Comparison of ENCODE assay signal across 13 mouse cellular contexts in genomic region chr10:76034001-76034600, GRCm38 (mm10). TPM values are rescaled to one million over a fixed set of nuclear protein-coding genes. Genes with fewer than 3 reads are reported as not detected.
DNase-seq lines count a peak whose midpoint lies in the region; ATAC-seq and TF ChIP-seq lines count a peak whose summit lies in the region.
"Had no signal": no experiment of that assay in that cellular context is flagged by ENCODE, and none has a peak within 500 bp of the region (broad histone marks: within the 10 kb centered on the region; RNA-seq: fewer than 3 reads in every experiment).

No protein-coding gene starts in this region.

- intact Hi-C loops in left cerebral cortex, postnatal 25 days (cut with DNase I), result no loop called here

- no peak overlapping the region for H3K27ac ChIP-seq in forebrain, embryonic 13.5 days
- no peak overlapping the region for H3K27ac ChIP-seq in forebrain, embryonic 15.5 days (replicated peaks)
- H3K27ac ChIP-seq in lung, embryonic 15.5 days, result no peak overlapping the region
- no peak overlapping the region for H3K27ac ChIP-seq in MEL (ENCODE audit: control insufficient read depth, low read depth, low read length)
- no peak overlapping the region for H3K27ac ChIP-seq in liver, embryonic 14.5 days
- H3K27ac ChIP-seq: hindbrain, postnatal 0 days had no signal

- no peak for DNase-seq in lung, postnatal 25 days (ENCODE audit: low spot score)
- DNase-seq in MEL (ENCODE audit: low read depth, low spot score), result peak; percentile 24
- no peak for DNase-seq in liver, embryonic 14.5 days (ENCODE audit: low read depth in 3 of 3, low spot score in 3 of 3)
- DNase-seq in left cerebral cortex, postnatal 25 days (ENCODE audit: low spot score in 2 of 2), result no peak
- no peak for DNase-seq in cerebellum, adult 9-10 months
- DNase-seq: adrenal gland, adult 8-10 months; B cell, adult 2 months; right cerebral cortex, adult 18-20 months had no signal

- TF ChIP-seq CTCF in MEL (IDR thresholded peaks at IDR 0.05 in 2 of 3, conservative IDR thresholded peaks at IDR 0.05 in 1 of 3; ENCODE audit: control insufficient read depth in 1 of 3, insufficient read depth in 1 of 3, low read depth in 2 of 3, low read length in 3 of 3, poor library complexity in 1 of 3, severe bottlenecking in 1 of 3), result no peak
- TF ChIP-seq CTCF in liver, embryonic 14.5 days (IDR thresholded peaks at IDR 0.05; ENCODE audit: low read depth), result no peak

- H3K4me2 ChIP-seq in forebrain, embryonic 13.5 days, result peak overlapping the region; percentile 78; the same call in 1 of the 2 replicates
- no peak overlapping the region; the same call in 1 of the 2 replicates for H3K4me2 ChIP-seq in forebrain, embryonic 15.5 days (replicated peaks)
- H3K4me2 ChIP-seq in lung, embryonic 15.5 days, result peak overlapping the region; percentile 67
- H3K4me2 ChIP-seq in liver, embryonic 14.5 days (ENCODE audit: low read depth), result peak overlapping the region; percentile 94

- peaks cover 33% of the 10 kb centered on the region for H3K79me2 ChIP-seq in MEL (ENCODE audit: control insufficient read depth, insufficient read depth, low read length, poor library complexity)

- no peaks in the 10 kb centered on the region for H3K27me3 ChIP-seq in forebrain, embryonic 13.5 days
- H3K27me3 ChIP-seq in forebrain, embryonic 15.5 days, result no peaks in the 10 kb centered on the region
- H3K27me3 ChIP-seq in lung, embryonic 15.5 days, result no peaks in the 10 kb centered on the region
- H3K27me3 ChIP-seq in MEL (ENCODE audit: control insufficient read depth in 1 of 2, insufficient read depth in 2 of 2, low read length in 2 of 2), result no peaks in the 10 kb centered on the region
- no peaks in the 10 kb centered on the region for H3K27me3 ChIP-seq in liver, embryonic 14.5 days (ENCODE audit: control insufficient read depth, insufficient read depth, low read length)

- H3K9me3 ChIP-seq in forebrain, embryonic 13.5 days (replicated peaks), result no peaks in the 10 kb centered on the region
- H3K9me3 ChIP-seq in forebrain, embryonic 15.5 days, result no peaks in the 10 kb centered on the region
- H3K9me3 ChIP-seq in lung, embryonic 15.5 days, result no peaks in the 10 kb centered on the region
- H3K9me3 ChIP-seq in MEL (replicated peaks; ENCODE audit: insufficient read depth, low read length), result no peaks in the 10 kb centered on the region
- no peaks in the 10 kb centered on the region for H3K9me3 ChIP-seq in liver, embryonic 14.5 days (ENCODE audit: control insufficient read depth, low read length)

- no peak for ATAC-seq in forebrain, embryonic 13.5 days
- ATAC-seq in forebrain, embryonic 15.5 days (replicated peaks), result no peak
- ATAC-seq in lung, embryonic 15.5 days (ENCODE audit: borderline replicate concordance, extremely low read depth, low FRiP score, low TSS enrichment), result no peak
- ATAC-seq in liver, embryonic 14.5 days (ENCODE audit: insufficient read depth), result no peak
- ATAC-seq: hindbrain, postnatal 0 days; lung, postnatal 0 days had no signal

- H3K4me3 ChIP-seq in forebrain, embryonic 13.5 days, result no peak overlapping the region
- no peak overlapping the region for H3K4me3 ChIP-seq in forebrain, embryonic 15.5 days
- peak overlapping the region; percentile 68; the same call in 1 of the 2 replicates for H3K4me3 ChIP-seq in lung, embryonic 15.5 days
- H3K4me3 ChIP-seq in MEL (ENCODE audit: control insufficient read depth in 1 of 2, insufficient read depth in 1 of 2, low read depth in 2 of 2, low read length in 2 of 2), result no peak overlapping the region
- peak overlapping the region in 1 of 2 experiments; percentile 18; a peak in 1 of 4 replicates for H3K4me3 ChIP-seq in liver, embryonic 14.5 days (ENCODE audit: insufficient read depth in 1 of 2, low read depth in 2 of 2, low read length in 2 of 2)

- no peak for TF ChIP-seq POLR2A in MEL (IDR thresholded peaks at IDR 0.05; ENCODE audit: control insufficient read depth in 1 of 2, insufficient read depth in 1 of 2, low read depth in 1 of 2, low read length in 2 of 2, poor library complexity in 1 of 2)

- TF ChIP-seq RAD21 in MEL (IDR thresholded peaks at IDR 0.05; ENCODE audit: low read depth, low read length), result no peak

- 94% methylated on average over 8 of the region's 8 CpGs for WGBS in forebrain, embryonic 13.5 days
- 96% methylated on average over 8 of the region's 8 CpGs for WGBS in forebrain, embryonic 15.5 days
- WGBS in lung, embryonic 15.5 days, result 87% methylated on average over 8 of the region's 8 CpGs
- WGBS in liver, embryonic 14.5 days (ENCODE audit: insufficient replicate concordance), result 71% methylated on average over 8 of the region's 8 CpGs

- peaks cover 32% of the 10 kb centered on the region for H3K36me3 ChIP-seq in forebrain, embryonic 13.5 days (ENCODE audit: poor library complexity, severe bottlenecking)
- H3K36me3 ChIP-seq in forebrain, embryonic 15.5 days, result peaks cover 26% of the 10 kb centered on the region
- peaks cover 25% of the 10 kb centered on the region for H3K36me3 ChIP-seq in lung, embryonic 15.5 days
- H3K36me3 ChIP-seq in MEL (ENCODE audit: control insufficient read depth in 1 of 2, insufficient read depth in 2 of 2, low read length in 2 of 2), result peaks cover 9 to 22% of the 10 kb centered on the region in 2 experiments
- peaks cover 17% of the 10 kb centered on the region for H3K36me3 ChIP-seq in liver, embryonic 14.5 days (replicated peaks; ENCODE audit: control insufficient read depth, insufficient read depth, low read depth)

- no peak overlapping the region for H3K9ac ChIP-seq in forebrain, embryonic 13.5 days
- H3K9ac ChIP-seq in forebrain, embryonic 15.5 days (replicated peaks), result no peak overlapping the region
- no peak overlapping the region for H3K9ac ChIP-seq in lung, embryonic 15.5 days
- no peak overlapping the region for H3K9ac ChIP-seq in MEL (ENCODE audit: control insufficient read depth, low read depth, low read length, poor library complexity, severe bottlenecking)
- no peak overlapping the region for H3K9ac ChIP-seq in liver, embryonic 14.5 days (replicated peaks)

- peaks cover 14% of the 10 kb centered on the region for H3K4me1 ChIP-seq in forebrain, embryonic 13.5 days
- H3K4me1 ChIP-seq in forebrain, embryonic 15.5 days, result peaks cover 14% of the 10 kb centered on the region
- H3K4me1 ChIP-seq in lung, embryonic 15.5 days, result peaks cover 11% of the 10 kb centered on the region; the same call in 1 of the 2 replicates
- peaks cover 4 to 10% of the 10 kb centered on the region in 2 experiments for H3K4me1 ChIP-seq in MEL (ENCODE audit: control insufficient read depth in 1 of 2, insufficient read depth in 2 of 2, low read length in 2 of 2)
- H3K4me1 ChIP-seq in liver, embryonic 14.5 days (replicated peaks; ENCODE audit: control insufficient read depth in 2 of 2, insufficient read depth in 2 of 2, low read length in 1 of 2), result peaks cover 10 to 16% of the 10 kb centered on the region in 2 experiments; a peak in 3 of 4 replicates

- no peak for TF ChIP-seq EP300 in MEL (IDR thresholded peaks at IDR 0.05; ENCODE audit: low read depth in 1 of 2, low read length in 2 of 2)
- TF ChIP-seq EP300 in liver, embryonic 14.5 days (IDR thresholded peaks at IDR 0.05; ENCODE audit: low read depth), result no peak

TF ChIP-seq in MEL, 35 proteins besides CTCF, POLR2A, EP300 and RAD21:
- no peak for TF ChIP-seq ZKSCAN1 (IDR thresholded peaks at IDR 0.05; ENCODE audit: low read depth, low read length)
- no peak for TF ChIP-seq TBP (IDR thresholded peaks at IDR 0.05; ENCODE audit: low read depth, low read length)
- no peak for TF ChIP-seq POLR2AphosphoS5 (IDR thresholded peaks at IDR 0.05; ENCODE audit: borderline replicate concordance, low read depth, low read length)
- TF ChIP-seq TAL1 (IDR thresholded peaks at IDR 0.05; ENCODE audit: low read length), result no peak
- TF ChIP-seq ELF1 (IDR thresholded peaks at IDR 0.05; ENCODE audit: low read depth, low read length), result no peak
- TF ChIP-seq UBTF (IDR thresholded peaks at IDR 0.05; ENCODE audit: borderline replicate concordance, insufficient read depth, low read depth, low read length), result no peak
- no peak for TF ChIP-seq USF2 (IDR thresholded peaks at IDR 0.05; ENCODE audit: borderline replicate concordance in 1 of 2, insufficient read depth in 1 of 2, low read depth in 1 of 2, low read length in 2 of 2)
- no peak for TF ChIP-seq BHLHE40 (IDR thresholded peaks at IDR 0.05; ENCODE audit: borderline replicate concordance, low read depth, low read length)
- no peak for TF ChIP-seq MAZ (IDR thresholded peaks at IDR 0.05; ENCODE audit: low read depth, low read length)
- no peak for TF ChIP-seq MEF2A (IDR thresholded peaks at IDR 0.05; ENCODE audit: extremely low read depth, insufficient replicate concordance, low read depth, low read length, poor library complexity, severe bottlenecking)
- TF ChIP-seq CHD2 (IDR thresholded peaks at IDR 0.05; ENCODE audit: low read length), result no peak
- TF ChIP-seq POLR2AphosphoS2 (IDR thresholded peaks at IDR 0.05; ENCODE audit: low read length), result no peak
- no peak for TF ChIP-seq NELFE (IDR thresholded peaks at IDR 0.05; ENCODE audit: low read depth, low read length)
- no peak for TF ChIP-seq MXI1 (IDR thresholded peaks at IDR 0.05; ENCODE audit: low read depth, low read length)
TF ChIP-seq in MEL: peak in this region for 0.

RNA-seq across cellular contexts. Expression of gene Zfp280b, which starts 1.7 kb away (rescaled TPM):
- polyA plus RNA-seq in forebrain, embryonic 13.5 days (2015; fragmentation: Nextera tagmentation; extraction: Ambion mirVana), result 15.7 and 16.1 TPM in 2 replicates
- polyA plus RNA-seq in forebrain, embryonic 15.5 days (2015; fragmentation: Nextera tagmentation; extraction: Ambion mirVana), result 13.5 and 13.8 TPM in 2 replicates
- 20.8 and 22.0 TPM in 2 replicates for polyA plus RNA-seq in lung, embryonic 15.5 days (2015; fragmentation: Nextera tagmentation; extraction: Ambion mirVana)
- 7.9 and 9.0 TPM in 2 replicates for total RNA-seq in MEL (2012; rRNA removed)
- polyA plus RNA-seq in MEL (2012; ENCODE audit: insufficient read depth in 1 of 2, insufficient read length in 2 of 2, low read depth in 1 of 2, low replicate concordance in 2 of 2, missing spikeins in 1 of 2), result 10 to 100 TPM in 1 of 2 experiments, not detected in 1; 18.6 TPM
- 6.8 and 7.1 TPM in 2 replicates for polyA plus RNA-seq in liver, embryonic 14.5 days (2012; rRNA removed)
- polyA plus RNA-seq in liver, embryonic 14.5 days (2014; fragmentation: Nextera tagmentation; extraction: Ambion mirVana), result 9.6 and 10.1 TPM in 2 replicates
- total RNA-seq in left cerebral cortex, postnatal 25 days (2021), result 10 to 100 TPM; 13.3 to 16.9 TPM
